Mouse (Mus musculus): ENCODE measurements around the gene Galnt4. TPM values are rescaled to one million over a fixed set of nuclear protein-coding genes. Genes with fewer than 3 reads are reported as not detected.
A peak's percentile ranks its signal among the peaks of the same experiment; 100 is the strongest.
"Not testable (repeated sequence)": the region's sequence is repeated elsewhere in the genome, so short reads cannot be mapped to it uniquely, and the experiment has no call there.

The Galnt4 gene
- total RNA-seq, 2 experiments from 2014 or later: 1.7 to 2.0 TPM

DNA sequence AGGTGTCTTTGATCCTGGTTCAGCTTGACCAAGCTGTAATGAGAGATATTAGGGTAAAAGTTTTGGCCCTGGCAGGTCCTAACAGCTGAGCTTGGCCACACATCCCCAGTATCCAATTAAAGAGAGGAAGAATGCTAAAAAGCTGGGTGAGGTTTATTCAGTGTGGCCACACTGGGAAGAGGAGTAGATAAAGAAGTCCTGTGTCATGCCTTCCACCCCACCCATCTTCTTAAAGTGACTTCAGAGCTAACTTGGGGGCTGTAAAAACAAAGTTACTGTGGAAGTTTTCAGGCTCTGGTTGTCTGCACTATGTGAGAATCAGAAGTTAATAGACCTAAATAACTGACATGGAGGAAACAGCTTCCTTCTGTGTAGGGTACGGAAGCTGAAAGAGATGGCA, 43.6 kb downstream of the Galnt4 start:
- 0 out of 2 replicates have a peak, but pooled peaks have one; percentile 58 for ATAC-seq (replicated peaks; ENCODE audit: low FRiP score, poor library complexity, severe bottlenecking)

DNA sequence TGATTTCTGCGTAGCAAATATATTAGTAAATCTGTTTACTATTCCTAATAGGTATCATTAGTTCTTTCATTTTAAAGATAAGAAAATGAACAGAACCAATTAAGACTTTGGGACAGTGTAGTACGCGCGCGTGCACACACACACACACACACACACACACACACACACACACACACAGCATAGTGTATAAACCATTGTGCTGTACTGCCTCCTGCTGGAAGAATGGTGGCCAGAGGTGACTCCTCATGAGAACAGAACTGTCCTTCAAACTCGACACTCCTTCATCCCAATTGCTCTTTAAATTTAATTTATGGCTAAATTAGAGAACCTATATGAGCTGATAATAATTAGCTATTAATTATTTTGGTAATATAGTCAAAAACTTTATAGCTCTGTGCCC, 44.1 kb downstream of the Galnt4 start:
- ATAC-seq (replicated peaks; ENCODE audit: low FRiP score, poor library complexity, severe bottlenecking): no peak

DNA sequence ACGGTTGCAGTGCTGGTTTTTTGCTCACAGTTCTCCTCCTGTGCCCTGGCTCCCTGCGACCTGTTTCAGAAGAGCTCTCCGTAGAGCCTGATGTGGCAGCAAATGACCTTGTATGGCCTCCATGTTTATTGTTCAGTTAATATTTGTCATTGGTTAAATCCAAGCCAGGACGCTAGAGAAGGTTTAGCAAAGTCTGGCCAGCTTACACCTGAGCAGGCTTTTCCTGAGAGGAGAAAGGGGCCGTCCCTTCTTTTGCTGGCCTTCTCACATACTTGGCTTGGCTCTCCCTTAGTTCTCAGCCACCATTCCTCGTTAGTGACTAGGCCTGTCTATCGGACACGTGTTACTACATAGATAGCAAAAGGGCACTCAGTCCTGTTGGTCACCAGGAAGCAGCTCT, 46.7 kb downstream of the Galnt4 start:
- no peak for ATAC-seq (replicated peaks; ENCODE audit: low FRiP score, poor library complexity, severe bottlenecking)

DNA sequence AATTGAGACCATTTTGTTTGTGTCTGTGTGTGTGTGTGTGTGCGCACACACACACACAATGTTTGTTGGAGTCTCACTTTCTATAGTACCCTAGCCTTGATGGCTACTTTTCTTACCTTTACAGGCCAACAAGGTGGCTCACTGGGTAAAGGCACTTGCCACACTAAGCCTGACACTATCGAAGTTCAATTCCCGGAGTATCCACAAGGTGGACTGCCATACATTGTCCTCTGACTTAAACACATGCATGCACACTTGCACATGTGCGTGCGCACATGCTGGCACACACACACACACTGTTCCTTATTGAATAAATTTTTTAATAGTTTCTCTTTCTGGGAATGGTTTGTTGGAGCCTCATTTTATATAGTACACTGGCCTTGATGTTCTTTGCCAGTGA, 48.8 kb downstream of the Galnt4 start:
- ATAC-seq (replicated peaks; ENCODE audit: low FRiP score, poor library complexity, severe bottlenecking): no peak

DNA sequence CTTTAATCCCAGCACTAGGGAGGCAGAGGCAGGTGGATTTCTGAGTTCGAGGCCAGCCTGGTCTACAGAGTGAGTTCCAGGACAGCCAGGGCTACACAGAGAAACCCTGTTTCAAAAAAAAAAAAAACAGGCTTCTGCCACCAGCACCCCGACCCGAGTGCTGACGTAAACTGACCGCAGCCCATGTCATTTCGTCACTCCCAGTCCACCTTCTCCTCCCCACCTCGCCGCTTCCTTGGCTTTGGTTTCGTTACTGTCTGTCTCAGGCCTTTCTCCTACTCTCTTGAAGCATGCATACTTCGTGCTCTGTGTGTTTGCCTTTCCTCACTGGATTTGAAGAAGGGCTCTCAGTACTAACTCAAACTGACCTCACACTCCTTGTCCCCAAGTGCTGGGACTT, 49.7 kb downstream of the Galnt4 start:
- ATAC-seq (replicated peaks; ENCODE audit: low FRiP score, poor library complexity, severe bottlenecking): not testable (repeated sequence)

DNA sequence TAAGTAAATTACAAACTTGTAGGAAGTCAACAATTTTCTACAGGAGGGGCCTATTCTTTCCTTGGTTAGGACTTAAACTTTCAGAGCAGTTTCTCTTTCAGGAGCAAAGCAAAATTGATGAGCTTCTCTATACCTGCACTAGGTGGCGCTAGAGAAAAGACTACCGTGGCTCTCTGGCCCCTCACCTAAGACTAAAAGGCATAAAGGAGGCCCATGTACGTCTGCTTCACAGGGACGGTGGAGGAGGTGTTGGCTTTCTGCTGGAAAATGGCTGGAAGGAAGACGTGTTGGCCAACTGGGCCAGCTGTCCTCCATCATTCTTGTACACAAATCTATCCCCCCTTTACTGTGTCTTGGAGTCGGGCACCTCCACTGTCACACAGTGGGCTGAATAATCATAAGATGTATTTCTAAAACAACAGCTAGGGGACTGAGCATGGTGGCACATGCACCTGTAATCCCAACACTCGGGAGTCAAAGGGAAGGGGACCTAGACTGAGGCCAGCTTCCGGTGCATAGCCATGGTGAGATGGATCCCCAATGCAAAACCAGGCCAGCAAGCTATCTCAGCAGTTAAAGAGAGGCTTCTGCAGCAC, 54.1 kb downstream of the Galnt4 start:
- ATAC-seq (replicated peaks; ENCODE audit: low FRiP score, poor library complexity, severe bottlenecking): peak; percentile 72; the same call in 1 of the 2 replicates

Other genes with a start within 250 kb of the Galnt4 start
- gene Atp2b1, start 193.8 kb upstream of the Galnt4 start, total RNA-seq (2015; ENCODE audit: low replicate concordance): 25.9 and 32.3 TPM in 2 replicates
- gene Atp2b1, start 193.8 kb upstream of the Galnt4 start, total RNA-seq (2017; ENCODE audit: low replicate concordance): 37.0 and 39.6 TPM in 2 replicates
- 3.6 and 8.4 TPM in 2 replicates for gene Poc1b, start 1.1 kb upstream of the Galnt4 start, total RNA-seq (2015; ENCODE audit: low replicate concordance)
- gene Poc1b, start 1.1 kb upstream of the Galnt4 start, total RNA-seq (2017; ENCODE audit: low replicate concordance): 2.9 and 3.1 TPM in 2 replicates
- gene Phxr2, start 18.2 kb downstream of the Galnt4 start, total RNA-seq (2015; ENCODE audit: low replicate concordance): not detected in 2 replicates
- not detected in 2 replicates for gene Phxr2, start 18.2 kb downstream of the Galnt4 start, total RNA-seq (2017; ENCODE audit: low replicate concordance)
- 8.4 and 27.0 TPM in 2 replicates for gene Dusp6, start 155.1 kb downstream of the Galnt4 start, total RNA-seq (2015; ENCODE audit: low replicate concordance)
- 5.5 and 6.5 TPM in 2 replicates for gene Dusp6, start 155.1 kb downstream of the Galnt4 start, total RNA-seq (2017; ENCODE audit: low replicate concordance)